Mouse (Mus musculus): ENCODE results near the gene Skint10. TPM values are rescaled to one million over a fixed set of nuclear protein-coding genes. Genes with fewer than 3 reads are reported as not detected.

Skint10 gene
- polyA plus RNA-seq (2012; rRNA removed) = not detected in 2 replicates
- not detected in 2 replicates for polyA plus RNA-seq (2014; fragmentation: Nextera tagmentation; extraction: Ambion mirVana)

DNA sequence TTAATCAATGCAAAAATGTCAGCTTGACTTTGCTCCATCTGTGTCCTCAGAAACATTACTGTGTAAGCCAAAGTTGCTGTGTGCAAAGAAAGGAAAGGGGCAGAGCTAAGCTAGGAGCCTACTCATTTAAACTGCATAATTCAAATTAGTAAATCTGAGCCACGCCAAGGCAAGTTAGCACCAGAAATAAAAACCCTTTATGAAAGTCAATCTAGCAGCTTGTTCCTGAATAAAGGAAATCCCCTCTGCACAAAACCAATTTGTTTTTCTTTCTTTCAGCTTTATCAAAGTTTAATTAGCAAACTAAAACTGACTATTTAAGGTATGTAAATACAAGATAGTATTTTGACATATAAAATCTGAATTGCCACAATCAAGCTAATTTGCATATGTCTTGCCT lies at the start of gene Skint10:
Gene Skint10, minus strand, starts transcription at position 101 of the 400 bp plus-strand sequence.
- Histone ChIP-seq H3K4me1 (ENCODE audit: control insufficient read depth, insufficient read depth, low read length) (no peaks in the 10 kb centered on the region), H3K4me2 (replicated peaks; ENCODE audit: low read depth, low read length, severe bottlenecking) (no peak within 1 kb of the TSS), H3K36me3 (ENCODE audit: control insufficient read depth, insufficient read depth, low read length) (no peaks in the 10 kb centered on the region), H3K9ac (ENCODE audit: low read depth, low read length, severe bottlenecking) (no peak within 1 kb of the TSS), H3K4me3 (replicated peaks; ENCODE audit: low read length) (no peak within 1 kb of the TSS), H3K9me3 (ENCODE audit: control insufficient read depth, low read length) (0 out of 2 replicates have a peak, but pooled peaks cover 2% of the 10 kb centered on the region), H3K27ac (replicated peaks; ENCODE audit: low read depth, low read length) (no peak within 1 kb of the TSS), H3K27me3 (ENCODE audit: control insufficient read depth, insufficient read depth, low read length) (no peaks in the 10 kb centered on the region)
- no peak for DNase-seq (ENCODE audit: low spot score)
- TF ChIP-seq POLR2A (IDR thresholded peaks at IDR 0.05; ENCODE audit: borderline replicate concordance, extremely low read depth, insufficient read depth, insufficient read length) = no peak
- no peak for ATAC-seq (ENCODE audit: low FRiP score, low read depth)
- WGBS = 68% methylated on average over 1 of the region's 1 CpGs

DNA sequence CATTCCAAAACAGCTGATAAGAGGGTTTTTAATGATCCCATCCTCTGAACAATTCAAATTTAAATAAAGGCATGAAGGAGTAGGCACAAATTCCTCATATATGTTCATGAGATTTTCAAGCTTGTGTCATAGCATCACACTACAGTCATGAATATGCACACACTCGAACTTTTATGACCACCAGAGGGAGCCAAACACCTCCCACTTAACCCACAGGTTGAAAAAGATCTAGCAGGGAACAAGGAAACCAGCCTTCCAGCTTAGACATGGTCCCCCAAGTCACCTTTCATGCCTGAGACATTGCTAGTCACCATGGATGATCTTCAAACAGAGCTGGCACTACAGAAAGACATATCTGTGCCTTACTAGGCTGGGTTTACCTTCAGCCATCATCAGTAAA lies 16.0 kb upstream of the Skint10 start:
- Histone ChIP-seq H3K4me3 (replicated peaks; ENCODE audit: low read length) (no peak overlapping the region), H3K4me2 (replicated peaks; ENCODE audit: low read depth, low read length, severe bottlenecking) (no peak overlapping the region), H3K9me3 (ENCODE audit: control insufficient read depth, low read length) (no peaks in the 10 kb centered on the region; the same call in 1 of the 2 replicates), H3K27me3 (ENCODE audit: control insufficient read depth, insufficient read depth, low read length) (no peaks in the 10 kb centered on the region), H3K9ac (ENCODE audit: low read depth, low read length, severe bottlenecking) (no peak overlapping the region), H3K36me3 (ENCODE audit: control insufficient read depth, insufficient read depth, low read length) (no peaks in the 10 kb centered on the region), H3K27ac (replicated peaks; ENCODE audit: low read depth, low read length) (no peak overlapping the region), H3K4me1 (ENCODE audit: control insufficient read depth, insufficient read depth, low read length) (no peaks in the 10 kb centered on the region)
- TF ChIP-seq POLR2A (IDR thresholded peaks at IDR 0.05; ENCODE audit: borderline replicate concordance, extremely low read depth, insufficient read depth, insufficient read length) = no peak
- 7% methylated on average over 1 of the region's 1 CpGs for WGBS
- DNase-seq (ENCODE audit: low spot score) (no peak), ATAC-seq (ENCODE audit: low FRiP score, low read depth) (no peak)

Other genes starting within 250 kb of the Skint10 start
- gene Skint2, start 217.7 kb downstream of the Skint10 start, polyA plus RNA-seq (2012; rRNA removed) = 0.06 TPM in 1 of 2 replicates, not detected in the other
- gene Skint2, start 217.7 kb downstream of the Skint10 start, polyA plus RNA-seq (2014; fragmentation: Nextera tagmentation; extraction: Ambion mirVana) = 0.15 and 0.50 TPM in 2 replicates